Mouse (Mus musculus): ENCODE measurements around the gene Klf16.
"Not testable (repeated sequence)": the region's sequence is repeated elsewhere in the genome, so short reads cannot be mapped to it uniquely, and the experiment has no call there.

Klf16 gene

GRCm38 (mm10) chr10:80605721-80606120 lies 28.6 kb upstream of the Klf16 start, which contains the start of gene Gm49322:
Gene Gm49322, plus strand, starts transcription at chr10:80606021.
- DNase-seq = not testable (repeated sequence)

GRCm38 (mm10) chr10:80604988-80605387 lies 27.9 kb upstream of the Klf16 start:
- no peak for DNase-seq

- DNase-seq = no peak
Measured at GRCm38 (mm10) chr10:80604001-80604509, 26.9 kb upstream of the Klf16 start.

DNA sequence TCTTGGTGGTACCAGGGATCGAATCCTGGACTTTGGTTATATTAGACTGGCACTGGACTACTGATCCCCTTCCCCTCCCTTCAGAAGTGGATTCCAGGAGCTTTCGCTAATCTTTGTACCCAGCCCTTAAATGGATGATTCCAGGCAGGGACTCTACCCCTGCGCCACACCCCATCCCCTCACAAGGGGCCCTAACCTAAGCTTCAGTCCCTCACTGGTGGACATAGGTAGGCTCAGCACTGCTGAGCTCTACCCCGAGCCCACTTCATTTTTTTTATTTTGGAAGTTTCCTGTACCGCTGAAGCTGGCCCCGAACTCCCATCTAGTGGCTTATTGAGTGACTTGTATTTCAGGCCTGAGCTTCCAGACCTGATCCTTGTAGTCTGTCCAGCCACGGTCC lies 26.2 kb upstream of the Klf16 start:
- no peak for DNase-seq

DNA sequence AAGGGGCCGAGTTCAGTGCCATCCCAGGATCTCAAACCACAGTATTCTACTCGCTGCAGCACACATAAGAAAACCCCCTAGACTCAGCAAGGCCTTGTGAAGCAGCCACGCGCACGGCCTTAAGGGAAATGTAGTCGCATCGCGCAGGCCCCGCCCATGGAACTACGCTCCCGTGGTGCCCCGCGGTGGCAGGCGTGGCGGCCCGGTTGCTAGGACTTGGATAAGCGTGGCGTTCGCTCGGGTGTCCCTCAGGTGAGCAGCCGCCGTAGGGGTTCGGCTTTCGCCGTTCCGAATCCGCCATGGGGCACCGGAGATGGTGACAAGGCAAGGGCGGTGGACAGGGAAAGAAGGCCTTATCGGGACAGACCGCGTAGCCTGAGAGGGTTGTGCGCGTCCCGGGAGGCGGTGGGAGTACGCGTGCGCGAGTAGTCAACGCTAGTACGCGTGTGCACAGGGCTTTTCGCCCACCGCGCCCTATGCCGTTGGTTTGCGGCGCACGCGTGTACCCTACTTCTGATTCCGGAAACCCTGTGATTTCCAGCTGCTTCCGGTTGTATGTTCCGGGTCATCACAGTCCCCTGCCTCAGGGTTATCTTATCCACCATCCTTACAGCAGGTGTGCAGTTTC lies 25.7 kb upstream of the Klf16 start, which contains the start of the genes Scamp4 and Adat3:
Scamp4 (plus strand) TSS at position 175 of the 628 bp plus-strand sequence.
Adat3 (plus strand) TSS at position 183 of the 628 bp plus-strand sequence.
- peak; percentile 92 to 96 for DNase-seq

DNA sequence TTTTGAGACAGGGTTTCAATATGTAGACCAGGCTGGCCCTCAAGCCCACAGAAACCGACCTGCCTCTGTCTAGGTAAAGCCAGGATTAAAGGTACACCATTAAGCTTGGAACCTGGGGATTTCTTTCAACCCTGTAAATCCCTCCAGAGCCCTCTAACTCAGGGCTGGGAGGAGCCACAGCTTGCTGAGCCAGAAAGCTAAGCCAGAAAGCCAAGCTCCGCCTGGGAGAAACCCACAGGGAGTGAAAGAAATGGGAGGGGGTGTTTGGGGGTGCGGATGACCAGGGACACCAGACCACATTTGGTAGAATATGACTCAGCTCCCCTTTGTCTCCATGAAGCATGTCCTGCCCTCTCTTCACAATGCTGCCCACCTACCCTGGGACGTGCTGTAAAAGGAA lies 19.2 kb upstream of the Klf16 start:
- DNase-seq = no peak

DNA sequence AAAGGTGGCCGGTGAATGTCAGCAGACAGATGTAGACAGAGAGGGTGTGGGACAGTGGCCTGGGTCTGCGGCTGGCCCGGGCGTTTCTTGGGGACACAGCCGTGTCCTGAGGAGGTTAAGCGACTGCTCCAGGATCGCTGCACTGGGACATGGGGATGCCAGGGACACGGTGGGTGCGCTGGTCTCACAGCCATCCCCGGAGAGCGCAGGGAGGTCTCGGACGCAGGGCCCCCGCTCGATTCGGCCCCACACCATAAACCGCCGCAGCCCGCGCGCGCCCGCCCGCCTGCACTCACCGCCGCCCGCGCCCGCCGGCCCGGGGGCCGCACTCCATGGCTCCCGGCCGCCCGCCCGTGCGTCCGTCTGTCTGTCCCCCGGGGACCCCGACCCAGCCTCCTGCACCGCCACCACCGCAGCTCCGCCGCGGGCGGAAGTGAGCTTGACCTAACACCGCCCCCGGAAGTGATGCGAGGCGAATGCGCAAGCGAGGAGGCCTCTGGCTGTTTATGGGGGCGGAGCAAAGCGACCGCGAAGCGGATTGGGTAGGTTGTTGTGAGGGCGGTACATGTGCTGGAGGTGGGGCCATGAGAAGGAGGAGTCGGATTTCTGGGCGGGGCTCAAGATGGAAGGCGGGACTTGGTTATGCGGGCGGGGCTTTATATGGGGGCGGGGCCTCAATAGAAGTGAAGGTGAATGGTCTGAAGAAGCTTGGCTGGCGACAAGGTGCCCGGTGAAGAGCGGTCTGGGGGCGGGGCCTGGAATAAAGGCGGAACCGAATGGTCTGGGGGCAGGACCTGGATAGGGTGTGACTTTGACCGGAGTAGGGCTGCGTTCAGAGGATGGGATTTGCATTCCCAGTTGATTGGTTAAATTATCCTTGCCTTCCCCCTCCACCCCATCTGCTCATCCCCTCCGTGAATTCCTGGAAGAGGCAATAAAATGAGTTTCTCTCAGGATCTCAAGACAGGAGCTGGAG lies 13.0 kb upstream of the Klf16 start, which contains the start of gene Abhd17a:
Abhd17a (minus strand) TSS at position 463 of the 976 bp plus-strand sequence.
- DNase-seq = peak; percentile 96

- DNase-seq = no peak
Measured at GRCm38 (mm10) chr10:80589127-80589878, 12.2 kb upstream of the Klf16 start.

GRCm38 (mm10) chr10:80587305-80587657 lies 10.2 kb upstream of the Klf16 start:
- peak; percentile 51 to 53 for DNase-seq

DNA sequence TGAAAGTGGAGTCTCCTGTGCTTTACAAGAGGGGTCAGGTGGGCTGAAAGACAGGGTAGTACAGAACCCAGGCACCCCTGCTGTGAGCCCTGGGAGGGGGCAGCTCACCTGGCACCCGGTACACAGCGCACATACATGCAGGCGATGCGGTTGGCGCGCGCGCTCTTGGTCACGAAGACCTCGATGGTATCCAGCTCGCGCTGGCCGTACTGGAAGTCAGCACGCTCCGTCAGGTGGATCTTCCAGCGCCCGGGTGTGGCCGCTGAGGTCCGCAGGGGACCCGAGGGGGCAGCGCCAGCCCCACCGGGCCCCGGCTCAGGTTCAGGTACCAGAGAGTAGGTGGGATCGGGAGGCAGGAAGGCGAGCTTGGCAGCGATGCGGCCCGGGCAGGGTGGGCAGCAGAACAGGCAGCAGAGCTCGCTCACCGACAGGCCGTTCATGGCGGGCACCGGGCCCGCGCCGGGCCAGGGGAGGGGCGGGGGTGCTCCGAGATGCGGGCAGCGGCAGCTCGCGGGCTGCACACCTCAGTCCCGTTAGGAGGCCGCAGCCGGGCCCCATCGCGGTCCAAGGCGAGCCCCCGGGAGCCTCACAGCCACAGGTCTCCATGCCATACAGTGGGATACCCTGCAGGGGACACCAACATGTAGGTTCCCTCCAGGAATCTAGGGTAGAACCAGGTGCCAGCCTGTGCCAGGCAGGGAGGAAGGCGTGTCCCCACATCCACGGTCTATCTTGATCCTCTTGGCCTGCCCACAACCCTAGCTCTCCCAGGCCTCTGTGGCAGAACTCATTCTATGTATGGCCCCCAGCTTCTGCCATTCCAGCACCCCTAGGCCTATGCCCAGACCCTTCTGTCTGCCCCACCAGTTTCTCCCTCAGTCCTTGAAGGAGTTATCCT lies 9.5 kb upstream of the Klf16 start:
- DNase-seq = no peak

DNA sequence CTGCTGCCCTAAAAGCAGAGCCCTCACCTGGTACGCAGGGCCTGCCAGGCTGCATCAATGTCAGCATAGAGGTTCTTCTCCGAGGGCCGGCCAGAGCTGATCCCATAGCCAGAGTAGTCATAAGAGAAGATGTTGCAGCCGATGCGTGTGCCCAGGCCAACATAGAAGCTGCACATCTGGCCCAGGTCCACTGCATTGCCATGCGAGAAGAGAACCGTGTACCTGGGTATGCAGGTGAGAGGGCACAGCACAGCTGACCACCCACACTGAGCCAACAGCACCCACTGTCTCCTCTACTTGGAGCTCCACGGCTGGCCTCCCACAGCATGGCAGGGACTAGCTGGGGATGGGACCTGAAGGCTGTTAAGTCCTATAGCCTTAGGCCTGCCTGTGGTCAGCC lies 8.5 kb upstream of the Klf16 start:
- no peak for DNase-seq

- DNase-seq = no peak
Measured at GRCm38 (mm10) chr10:80584642-80585552, 7.8 kb upstream of the Klf16 start.

DNA sequence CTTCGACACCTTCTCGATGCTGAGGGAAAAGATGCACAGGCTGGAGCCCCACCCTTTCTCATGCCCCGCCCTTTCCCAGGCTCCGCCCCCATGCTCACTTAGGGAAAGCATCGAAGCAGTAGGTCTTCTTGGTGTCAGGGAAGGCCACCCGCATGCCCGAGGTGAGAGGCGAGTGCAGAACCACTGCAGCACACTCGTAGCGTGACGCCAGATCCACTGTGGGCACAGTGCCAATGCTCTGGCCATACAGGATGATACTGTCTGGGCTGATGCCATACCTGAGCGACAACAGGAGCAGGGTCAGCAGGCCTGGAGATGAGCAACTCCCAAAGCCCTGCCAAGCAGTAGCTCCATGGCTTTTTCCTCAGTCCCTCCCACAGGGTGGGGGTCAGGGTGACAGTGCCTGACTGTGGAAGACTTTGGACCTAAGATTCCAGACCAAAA lies 6.9 kb upstream of the Klf16 start:
- peak; percentile 77 to 78 for DNase-seq

DNA sequence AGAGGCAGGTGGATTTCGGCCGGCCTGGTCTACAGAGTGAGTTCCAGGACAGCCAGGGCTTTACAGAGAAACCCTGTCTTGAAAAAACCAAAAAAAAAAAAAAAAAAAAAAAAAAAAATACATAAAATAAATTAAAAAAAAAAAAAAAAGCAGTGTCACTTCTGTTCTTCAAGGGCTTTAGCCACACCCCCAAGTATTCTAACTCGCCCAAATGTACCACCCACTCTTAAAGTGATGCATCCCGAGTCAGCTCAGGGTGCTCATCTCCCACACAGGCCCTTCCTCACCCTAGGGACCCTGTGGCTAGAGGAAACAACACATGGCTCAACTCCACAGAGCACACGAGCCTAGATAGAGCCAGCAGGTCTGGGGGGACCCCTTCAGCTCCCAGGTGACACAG lies 5.9 kb upstream of the Klf16 start:
- DNase-seq = no peak

DNA sequence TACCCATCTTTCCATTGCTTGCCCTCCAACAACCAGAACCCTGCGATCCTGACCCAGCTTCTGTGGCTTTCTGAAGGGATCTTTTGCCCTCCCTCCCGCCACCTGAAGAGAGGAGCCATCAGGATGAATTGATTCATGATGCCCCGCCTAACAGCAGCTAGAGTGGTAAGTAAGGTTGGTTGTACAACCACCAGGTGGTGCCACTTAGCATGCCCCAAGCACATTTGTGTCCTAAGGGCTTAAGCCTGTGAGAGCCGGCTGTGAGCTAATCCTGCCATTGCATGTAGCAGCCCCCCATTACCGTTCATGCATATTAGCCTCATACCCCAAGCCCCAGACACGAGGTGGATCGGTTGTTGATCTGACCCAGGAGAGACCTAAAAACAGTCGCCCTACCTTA lies 1.8 kb upstream of the Klf16 start:
- peak; percentile 70 to 80 for DNase-seq

GRCm38 (mm10) chr10:80578131-80578750 lies 1.1 kb upstream of the Klf16 start:
- peak; percentile 74 to 85 for DNase-seq

DNA sequence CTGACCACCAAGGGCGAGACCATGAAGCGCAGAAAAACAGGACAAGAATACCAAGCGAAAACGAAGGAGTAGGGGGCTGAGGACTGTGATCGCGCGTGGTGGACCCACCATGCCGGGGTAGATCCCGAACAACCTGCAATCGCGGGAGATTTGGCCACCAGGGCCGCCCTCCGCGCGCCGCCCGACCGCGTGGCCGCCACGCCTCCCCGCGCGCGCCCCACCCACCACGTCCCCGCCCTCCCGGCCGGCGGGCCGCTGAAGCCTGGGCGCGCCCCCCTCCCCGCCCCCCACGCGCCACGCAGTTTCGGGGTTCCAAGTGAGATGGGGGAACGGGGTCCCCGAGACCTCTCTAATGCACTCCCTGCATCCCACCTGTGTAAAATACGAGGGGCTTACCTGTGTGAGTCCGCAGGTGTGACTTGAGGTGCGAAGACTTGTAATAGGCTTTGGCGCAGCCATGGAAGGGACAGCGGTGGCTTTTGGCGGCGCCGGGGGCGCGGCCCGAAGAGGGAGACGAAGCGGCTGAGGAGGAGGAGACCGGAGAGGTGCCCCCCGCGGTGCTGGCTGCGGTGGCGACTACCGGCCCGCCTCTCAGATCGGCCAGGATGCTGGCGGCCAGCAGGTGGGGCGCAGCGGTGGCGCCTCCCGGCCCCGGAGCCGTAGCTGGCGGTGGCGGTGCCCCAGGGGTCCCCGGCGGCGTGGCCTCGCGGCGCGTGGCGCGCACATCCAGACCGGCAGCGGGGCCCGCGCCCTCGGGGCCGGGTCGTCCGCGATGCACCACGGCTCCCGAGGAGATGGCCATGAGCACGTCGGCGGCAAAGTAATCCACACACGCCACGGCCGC lies 548 bp downstream of the Klf16 start:
- DNase-seq = peak in 1 of 2 experiments; percentile 52

- DNase-seq = no peak
Measured at GRCm38 (mm10) chr10:80575925-80576324, 1.2 kb downstream of the Klf16 start.

GRCm38 (mm10) chr10:80574896-80575295 lies 2.2 kb downstream of the Klf16 start:
- no peak for DNase-seq

Measured in kidney, adult 8-10 months (tissue).